Mouse (Mus musculus) CH12.LX (cell line): ENCODE measurements around the gene Kmt5c. TPM values are rescaled to one million over a fixed set of nuclear protein-coding genes. Genes with fewer than 3 reads are reported as not detected.

Experiments used
- CTCF ChIP-seq, 2 experiments: IDR thresholded peaks in 1 of 2; conservative IDR thresholded peaks in 1 of 2; 2 replicates each; pipeline ENCODE4 v1.5.1; 2011 to 2012; ENCODE audit warnings: low read depth in 2 of 2, low read length in 2 of 2, improper control_type of control experiment in 1 of 2, inconsistent platforms in 1 of 2, mild to moderate bottlenecking in 1 of 2, moderate library complexity in 1 of 2
- E2F4 ChIP-seq: IDR thresholded peaks from 2 replicates; pipeline ENCODE4 v1.6.1; 2011; ENCODE audit warnings: low read depth, low read length, improper control_type of control experiment; ENCODE audit not compliant: insufficient replicate concordance
- ELF1 ChIP-seq: IDR thresholded peaks from 2 replicates; pipeline ENCODE4 v1.6.1; 2014; ENCODE audit warnings: low read depth, mild to moderate bottlenecking, inconsistent platforms, low read length, improper control_type of control experiment
- IRF4 ChIP-seq: IDR thresholded peaks from 2 replicates; pipeline ENCODE4 v1.6.1; 2014; ENCODE audit warnings: low read depth, mild to moderate bottlenecking, inconsistent platforms, low read length, improper control_type of control experiment
- MAFK ChIP-seq: IDR thresholded peaks from 2 replicates; pipeline ENCODE4 v1.6.1; 2011; ENCODE audit warnings: low read length, improper control_type of control experiment; ENCODE audit not compliant: insufficient replicate concordance
- MAZ ChIP-seq: IDR thresholded peaks from 2 replicates; pipeline ENCODE4 v1.6.1; 2012; ENCODE audit warnings: low read depth, mild to moderate bottlenecking, inconsistent platforms, low read length, improper control_type of control experiment, moderate library complexity
- MEF2A ChIP-seq: IDR thresholded peaks from 2 replicates; pipeline ENCODE4 v1.6.1; 2014; ENCODE audit warnings: low read depth, mild to moderate bottlenecking, inconsistent platforms, low read length, improper control_type of control experiment, borderline replicate concordance
- MYC ChIP-seq: IDR thresholded peaks from 2 replicates; pipeline ENCODE4 v1.6.1; 2011; ENCODE audit warnings: low read depth, mild to moderate bottlenecking, improper control_type of control experiment, low read length
- NELFE ChIP-seq: IDR thresholded peaks from 2 replicates; pipeline ENCODE4 v1.6.1; 2011; ENCODE audit warnings: low read depth, low read length, improper control_type of control experiment
- POLR2A ChIP-seq: IDR thresholded peaks from 2 replicates; pipeline ENCODE4 v1.6.1; 2011; ENCODE audit warnings: low read depth, mild to moderate bottlenecking, improper control_type of control experiment, low read length
- TCF12 ChIP-seq: IDR thresholded peaks from 2 replicates; pipeline ENCODE4 v1.6.1; 2014; ENCODE audit warnings: low read depth, mild to moderate bottlenecking, inconsistent platforms, low read length, improper control_type of control experiment
- USF1 ChIP-seq: IDR thresholded peaks from 2 replicates; pipeline ENCODE4 v1.6.1; 2014; ENCODE audit warnings: low read depth, mild to moderate bottlenecking, inconsistent platforms, low read length, improper control_type of control experiment
- ZC3H11A ChIP-seq: IDR thresholded peaks from 2 replicates; pipeline ENCODE4 v1.6.1; 2012; ENCODE audit warnings: low read depth, mild to moderate bottlenecking, inconsistent platforms, low read length, improper control_type of control experiment
- ZKSCAN1 ChIP-seq: IDR thresholded peaks from 2 replicates; pipeline ENCODE4 v1.6.1; 2012; ENCODE audit warnings: low read depth, inconsistent platforms, low read length, improper control_type of control experiment, borderline replicate concordance
- polyA plus RNA-seq: library from polyadenylated mRNA; unstranded; fragments of >175 nt; gene quantifications from 2 replicates; pipeline ENCODE4 v1.2.1, GENCODE M21; 2012; ENCODE audit warnings: low read depth; ENCODE audit not compliant: insufficient read length
- total RNA-seq, 2 experiments: library from RNA; depleted of rRNA; stranded (reverse); fragments of 300-350 nt in 1 of 2; fragments of >200 nt in 1 of 2; gene quantifications; 2 replicates each; pipeline ENCODE4 v1.2.3; 2012 to 2014

The Kmt5c gene
- total and polyA plus RNA-seq, 3 experiments: 41.2 to 46.7 (median 41.3) TPM

DNA sequence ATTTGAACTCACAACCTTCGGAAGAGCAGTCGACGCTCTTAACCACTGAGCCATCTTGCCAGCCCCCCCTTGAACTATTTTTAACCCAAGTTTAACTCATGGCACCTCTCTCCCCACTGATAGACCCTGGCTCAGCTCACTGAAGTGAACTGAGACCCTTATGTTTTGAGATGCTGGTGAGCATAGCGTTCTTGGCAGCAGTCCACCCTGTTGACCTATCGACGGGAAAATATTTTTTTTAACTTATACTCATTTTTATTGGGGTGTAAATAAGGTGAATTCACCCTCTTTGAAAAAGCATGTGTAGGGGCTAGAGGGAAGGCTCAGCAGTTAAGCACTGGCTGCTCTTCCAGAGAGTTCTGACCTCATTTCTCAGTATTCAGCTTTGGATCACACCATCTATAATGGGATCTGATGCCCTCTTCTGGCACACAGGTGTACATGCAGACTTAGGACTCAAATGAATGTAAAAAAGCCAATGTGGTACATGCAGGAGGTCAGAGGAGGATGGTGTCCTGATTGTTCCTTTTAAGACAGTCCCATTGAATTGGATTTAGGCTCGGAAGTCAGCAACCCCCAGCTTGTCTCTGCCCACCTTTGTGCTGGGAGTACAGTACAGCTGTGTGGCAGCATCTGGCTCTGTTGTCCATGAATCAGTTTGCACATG is 56.0 kb downstream of the Kmt5c start (continued):
- TF ChIP-seq MEF2A: 0 out of 2 replicates have a peak, but pooled peaks have one; percentile 12
- no peak for TF ChIP-seq ELF1
- no peak for TF ChIP-seq ZC3H11A
- TF ChIP-seq TCF12: 0 out of 2 replicates have a peak, but pooled peaks have one; percentile 10
- TF ChIP-seq MAZ: 0 out of 2 replicates have a peak, but pooled peaks have one; percentile 42
- TF ChIP-seq USF1: no peak
- no peak for TF ChIP-seq E2F4
- TF ChIP-seq POLR2A: peak; percentile 61; the same call in 1 of the 2 replicates
- no peak for TF ChIP-seq MAFK
- TF ChIP-seq CTCF (conservative IDR thresholded peaks at IDR 0.05 in 1 of 2, IDR thresholded peaks at IDR 0.05 in 1 of 2; ENCODE audit: low read depth in 2 of 2, low read length in 2 of 2): peak; percentile 49 to 58
- TF ChIP-seq ZKSCAN1: no peak
- peak; percentile 59; the same call in 1 of the 2 replicates for TF ChIP-seq MYC
- 0 out of 2 replicates have a peak, but pooled peaks have one; percentile 14 for TF ChIP-seq IRF4
- no peak for TF ChIP-seq NELFE

Other genes starting within 250 kb of the Kmt5c start
Only the 20 nearest of the 27 such genes appear.
- gene Ptprh, start 136.1 kb upstream of the Kmt5c start, total RNA-seq (2012; rRNA removed): not detected in 2 replicates
- gene Ptprh, start 136.1 kb upstream of the Kmt5c start, total RNA-seq (2014; rRNA removed): not detected in 2 replicates
- not detected in 2 replicates for gene Ptprh, start 136.1 kb upstream of the Kmt5c start, polyA plus RNA-seq
- 5.9 and 7.2 TPM in 2 replicates for gene Tmem86b, start 108.7 kb upstream of the Kmt5c start, total RNA-seq (2012; rRNA removed)
- gene Tmem86b, start 108.7 kb upstream of the Kmt5c start, total RNA-seq (2014; rRNA removed): 4.3 TPM in 2 replicates
- gene Tmem86b, start 108.7 kb upstream of the Kmt5c start, polyA plus RNA-seq: 9.1 and 10.6 TPM in 2 replicates
- 85.6 and 91.2 TPM in 2 replicates for gene Ppp6r1, start 81.1 kb upstream of the Kmt5c start, total RNA-seq (2012; rRNA removed)
- 53.0 and 59.2 TPM in 2 replicates for gene Ppp6r1, start 81.1 kb upstream of the Kmt5c start, total RNA-seq (2014; rRNA removed)
- gene Ppp6r1, start 81.1 kb upstream of the Kmt5c start, polyA plus RNA-seq: 108 and 118 TPM in 2 replicates
- gene Hspbp1, start 55.0 kb upstream of the Kmt5c start, total RNA-seq (2012; rRNA removed): 131 and 136 TPM in 2 replicates
- gene Hspbp1, start 55.0 kb upstream of the Kmt5c start, total RNA-seq (2014; rRNA removed): 92.3 and 98.8 TPM in 2 replicates
- 82.7 and 90.6 TPM in 2 replicates for gene Hspbp1, start 55.0 kb upstream of the Kmt5c start, polyA plus RNA-seq
- gene Brsk1, start 49.5 kb upstream of the Kmt5c start, total RNA-seq (2012; rRNA removed): 0.21 and 0.25 TPM in 2 replicates
- gene Brsk1, start 49.5 kb upstream of the Kmt5c start, total RNA-seq (2014; rRNA removed): not detected in 2 replicates
- gene Brsk1, start 49.5 kb upstream of the Kmt5c start, polyA plus RNA-seq: not detected in 2 replicates
- 0.04 TPM in 1 of 2 replicates, not detected in the other for gene Tmem150b, start 14.9 kb upstream of the Kmt5c start, total RNA-seq (2012; rRNA removed)
- 0.15 TPM in 1 of 2 replicates, not detected in the other for gene Tmem150b, start 14.9 kb upstream of the Kmt5c start, total RNA-seq (2014; rRNA removed)
- 0.12 and 0.17 TPM in 2 replicates for gene Tmem150b, start 14.9 kb upstream of the Kmt5c start, polyA plus RNA-seq
- gene Cox6b2, start 13.0 kb downstream of the Kmt5c start, total RNA-seq (2012; rRNA removed): not detected in 2 replicates
- gene Cox6b2, start 13.0 kb downstream of the Kmt5c start, total RNA-seq (2014; rRNA removed): not detected in 2 replicates
- gene Cox6b2, start 13.0 kb downstream of the Kmt5c start, polyA plus RNA-seq: not detected in 2 replicates
- gene Fam71e2, start 31.2 kb downstream of the Kmt5c start, total RNA-seq (2012; rRNA removed): not detected in 2 replicates
- gene Fam71e2, start 31.2 kb downstream of the Kmt5c start, total RNA-seq (2014; rRNA removed): not detected in 2 replicates
- not detected in 2 replicates for gene Fam71e2, start 31.2 kb downstream of the Kmt5c start, polyA plus RNA-seq
- 0.17 TPM in 1 of 2 replicates, not detected in the other for gene Il11, start 42.7 kb downstream of the Kmt5c start, total RNA-seq (2012; rRNA removed)
- gene Il11, start 42.7 kb downstream of the Kmt5c start, total RNA-seq (2014; rRNA removed): not detected in 2 replicates
- gene Il11, start 42.7 kb downstream of the Kmt5c start, polyA plus RNA-seq: not detected in 2 replicates
- gene Tmem190, start 42.8 kb downstream of the Kmt5c start, total RNA-seq (2012; rRNA removed): not detected in 2 replicates
- gene Tmem190, start 42.8 kb downstream of the Kmt5c start, total RNA-seq (2014; rRNA removed): not detected in 2 replicates
- gene Tmem190, start 42.8 kb downstream of the Kmt5c start, polyA plus RNA-seq: 0.68 TPM in 1 of 2 replicates, not detected in the other
- gene Tmem238, start 49.5 kb downstream of the Kmt5c start, total RNA-seq (2012; rRNA removed): 12.3 and 17.7 TPM in 2 replicates
- 4.3 and 5.5 TPM in 2 replicates for gene Tmem238, start 49.5 kb downstream of the Kmt5c start, total RNA-seq (2014; rRNA removed)
- gene Tmem238, start 49.5 kb downstream of the Kmt5c start, polyA plus RNA-seq: 9.8 and 10.7 TPM in 2 replicates
- gene Rpl28, start 52.8 kb downstream of the Kmt5c start, total RNA-seq (2012; rRNA removed): 2,147 and 2,603 TPM in 2 replicates
- 236 and 269 TPM in 2 replicates for gene Rpl28, start 52.8 kb downstream of the Kmt5c start, total RNA-seq (2014; rRNA removed)
- 526 and 605 TPM in 2 replicates for gene Rpl28, start 52.8 kb downstream of the Kmt5c start, polyA plus RNA-seq
- gene Ube2s, start 72.5 kb downstream of the Kmt5c start, total RNA-seq (2012; rRNA removed): 238 and 304 TPM in 2 replicates
- 707 and 825 TPM in 2 replicates for gene Ube2s, start 72.5 kb downstream of the Kmt5c start, total RNA-seq (2014; rRNA removed)
- gene Ube2s, start 72.5 kb downstream of the Kmt5c start, polyA plus RNA-seq: 392 and 452 TPM in 2 replicates
- not detected in 2 replicates for gene Shisa7, start 104.6 kb downstream of the Kmt5c start, total RNA-seq (2012; rRNA removed)
- not detected in 2 replicates for gene Shisa7, start 104.6 kb downstream of the Kmt5c start, total RNA-seq (2014; rRNA removed)
- not detected in 2 replicates for gene Shisa7, start 104.6 kb downstream of the Kmt5c start, polyA plus RNA-seq
- gene Isoc2b, start 130.1 kb downstream of the Kmt5c start, total RNA-seq (2012; rRNA removed): 10.8 and 19.5 TPM in 2 replicates
- gene Isoc2b, start 130.1 kb downstream of the Kmt5c start, total RNA-seq (2014; rRNA removed): 10.0 and 10.2 TPM in 2 replicates
- gene Isoc2b, start 130.1 kb downstream of the Kmt5c start, polyA plus RNA-seq: 3.9 and 4.7 TPM in 2 replicates
- gene Isoc2a, start 137.0 kb downstream of the Kmt5c start, total RNA-seq (2012; rRNA removed): 15.3 and 15.4 TPM in 2 replicates
- gene Isoc2a, start 137.0 kb downstream of the Kmt5c start, total RNA-seq (2014; rRNA removed): 8.4 and 8.6 TPM in 2 replicates
- gene Isoc2a, start 137.0 kb downstream of the Kmt5c start, polyA plus RNA-seq: 12.9 and 19.0 TPM in 2 replicates
- gene Gm36210, start 166.4 kb downstream of the Kmt5c start, total RNA-seq (2012; rRNA removed): 0.17 TPM in 1 of 2 replicates, not detected in the other
- gene Gm36210, start 166.4 kb downstream of the Kmt5c start, total RNA-seq (2014; rRNA removed): not detected in 2 replicates
- 0.90 and 1.4 TPM in 2 replicates for gene Gm36210, start 166.4 kb downstream of the Kmt5c start, polyA plus RNA-seq
- gene Zfp628, start 175.1 kb downstream of the Kmt5c start, total RNA-seq (2012; rRNA removed): 1.9 and 2.2 TPM in 2 replicates
- gene Zfp628, start 175.1 kb downstream of the Kmt5c start, total RNA-seq (2014; rRNA removed): 0.42 and 0.87 TPM in 2 replicates
- gene Zfp628, start 175.1 kb downstream of the Kmt5c start, polyA plus RNA-seq: 7.1 and 9.4 TPM in 2 replicates
- gene Nat14, start 181.9 kb downstream of the Kmt5c start, total RNA-seq (2012; rRNA removed): 0.63 and 1.3 TPM in 2 replicates
- 0.27 and 0.88 TPM in 2 replicates for gene Nat14, start 181.9 kb downstream of the Kmt5c start, total RNA-seq (2014; rRNA removed)
- gene Nat14, start 181.9 kb downstream of the Kmt5c start, polyA plus RNA-seq: 0.97 and 1.7 TPM in 2 replicates
- 0.13 and 0.30 TPM in 2 replicates for gene Ssc5d, start 185.7 kb downstream of the Kmt5c start, total RNA-seq (2012; rRNA removed)
- gene Ssc5d, start 185.7 kb downstream of the Kmt5c start, total RNA-seq (2014; rRNA removed): 0.08 and 0.09 TPM in 2 replicates
- 1.5 and 1.6 TPM in 2 replicates for gene Ssc5d, start 185.7 kb downstream of the Kmt5c start, polyA plus RNA-seq